Mouse (Mus musculus) limb, embryonic 11.5 days (tissue): Measurements from ENCODE around the gene Nebl. TPM values are rescaled to one million over a fixed set of nuclear protein-coding genes. Genes with fewer than 3 reads are reported as not detected.

Experiments used
- ATAC-seq: fragments of 200-750 bp; cut with Nextera tagmentation; 2 replicates; pipeline ENCODE4 v1.8.0; 2017; ENCODE audit warnings: low read depth; ENCODE audit not compliant: insufficient number of reproducible peaks, low FRiP score, low TSS enrichment
- DNase-seq: peaks from one replicate; pipeline ENCODE4 v3.0.0-alpha.2; 2015; ENCODE audit warnings: low spot score
- H3K27ac ChIP-seq: fragments of 300-500 bp; sonication (generic); replicated peaks from 2 replicates; pipeline ENCODE4 v1.5.1; 2014; ENCODE audit warnings: low read depth, mild to moderate bottlenecking, low read length
- H3K27me3 ChIP-seq: fragments of 300-500 bp; sonication (generic); 2 replicates; pipeline ENCODE4 v1.6.1; 2014; ENCODE audit warnings: mild to moderate bottlenecking, low read length, mixed read lengths; ENCODE audit not compliant: control insufficient read depth, insufficient read depth
- H3K36me3 ChIP-seq: fragments of 300-500 bp; sonication (generic); 2 replicates; pipeline ENCODE4 v1.6.1; 2014; ENCODE audit warnings: mild to moderate bottlenecking, low read length, moderate library complexity, mixed read lengths; ENCODE audit not compliant: control insufficient read depth, insufficient read depth
- H3K4me1 ChIP-seq: fragments of 300-500 bp; sonication (generic); 2 replicates; pipeline ENCODE4 v1.6.1; 2014; ENCODE audit warnings: low read length, mixed read lengths; ENCODE audit not compliant: control insufficient read depth, insufficient read depth
- H3K4me2 ChIP-seq: fragments of 300-500 bp; sonication (generic); 2 replicates; pipeline ENCODE4 v1.6.1; 2014; ENCODE audit warnings: low read depth, mild to moderate bottlenecking, moderate library complexity; ENCODE audit not compliant: severe bottlenecking
- H3K4me3 ChIP-seq: fragments of 300-500 bp; sonication (generic); 2 replicates; pipeline ENCODE4 v1.5.1; 2014; ENCODE audit warnings: low read depth, low read length
- H3K9ac ChIP-seq: fragments of 300-500 bp; sonication (generic); 2 replicates; pipeline ENCODE4 v1.6.1; 2014; ENCODE audit warnings: mild to moderate bottlenecking, low read length
- H3K9me3 ChIP-seq: fragments of 300-500 bp; sonication (generic); 2 replicates; pipeline ENCODE4 v1.6.1; 2016; ENCODE audit warnings: low read length; ENCODE audit not compliant: control insufficient read depth
- WGBS: fragments of 180-500 bp; shearing (Covaris S2); extraction: QIAGEN DNeasy Blood & Tissue Kit; methylation state at CpG from one replicate; pipeline ENCODE4 v1.1.7; 2014; 5-methylcytosine and 5-hydroxymethylcytosine counted together
- polyA plus RNA-seq: library from polyadenylated mRNA; unstranded; fragments of >200 nt; fragmentation: Nextera tagmentation; extraction: Ambion mirVana; gene quantifications from 2 replicates; pipeline ENCODE4 v1.2.1, GENCODE M21; 2014

The Nebl gene
- polyA plus RNA-seq, 1 experiment from 2014 or later = 4.8 TPM

DNA sequence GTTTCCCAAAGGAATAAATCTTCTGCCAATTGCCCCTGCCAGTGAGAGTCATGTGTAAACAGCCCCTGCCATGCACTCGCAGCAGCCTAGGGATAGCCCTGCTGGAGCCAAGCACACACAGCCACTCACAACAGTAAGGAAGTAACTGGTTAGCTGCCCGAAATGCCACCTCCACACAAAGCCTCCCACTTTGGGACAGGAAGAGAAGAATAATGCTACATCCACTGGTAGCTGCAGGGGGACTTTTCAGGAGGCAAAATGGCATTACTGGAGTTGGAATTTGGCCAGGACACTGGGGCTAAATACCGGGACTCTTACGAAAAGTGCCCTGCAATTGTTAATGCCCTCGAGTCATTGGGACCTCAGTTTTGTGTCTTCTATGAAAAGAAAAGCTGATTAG, 92.6 kb downstream of the Nebl start:
- DNase-seq = no peak
- no peaks in the 10 kb centered on the region; the same call in 1 of the 2 replicates for H3K9me3 ChIP-seq
- no peak overlapping the region for H3K9ac ChIP-seq
- no peaks in the 10 kb centered on the region for H3K27me3 ChIP-seq
- no peaks in the 10 kb centered on the region for H3K36me3 ChIP-seq
- no peak overlapping the region for H3K27ac ChIP-seq
- no peak overlapping the region for H3K4me2 ChIP-seq
- WGBS = 44% methylated on average over 5 of the region's 5 CpGs
- no peak for ATAC-seq
- H3K4me1 ChIP-seq = 0 out of 2 replicates have a peak, but pooled peaks cover 2% of the 10 kb centered on the region
- H3K4me3 ChIP-seq = no peak overlapping the region

DNA sequence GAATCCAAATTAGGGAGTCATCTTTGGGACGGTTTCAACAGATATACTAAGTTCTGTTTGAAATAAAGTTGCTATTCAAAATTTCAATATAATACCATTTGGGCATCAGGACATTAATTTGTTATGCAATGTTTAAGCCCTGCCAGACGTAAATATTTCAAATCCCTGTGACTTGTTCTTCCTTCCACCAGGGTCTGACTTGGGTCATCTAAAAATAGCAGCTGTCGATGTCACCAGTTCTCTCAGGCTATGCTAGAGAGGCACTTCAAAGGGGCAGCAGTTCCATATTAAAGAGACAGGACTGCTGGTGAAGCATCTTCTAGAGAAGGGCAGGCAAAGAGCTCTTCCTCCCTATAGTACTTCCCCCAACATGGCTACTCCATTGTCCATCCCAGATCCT, 107.3 kb downstream of the Nebl start:
- Histone ChIP-seq H3K4me1 (no peaks in the 10 kb centered on the region), H3K27ac (no peak overlapping the region), H3K9me3 (no peaks in the 10 kb centered on the region), H3K9ac (no peak overlapping the region), H3K36me3 (no peaks in the 10 kb centered on the region), H3K4me3 (no peak overlapping the region), H3K27me3 (no peaks in the 10 kb centered on the region), H3K4me2 (no peak overlapping the region)
- no peak for DNase-seq
- no peak for ATAC-seq
- 71% methylated on average over 3 of the region's 3 CpGs for WGBS

DNA sequence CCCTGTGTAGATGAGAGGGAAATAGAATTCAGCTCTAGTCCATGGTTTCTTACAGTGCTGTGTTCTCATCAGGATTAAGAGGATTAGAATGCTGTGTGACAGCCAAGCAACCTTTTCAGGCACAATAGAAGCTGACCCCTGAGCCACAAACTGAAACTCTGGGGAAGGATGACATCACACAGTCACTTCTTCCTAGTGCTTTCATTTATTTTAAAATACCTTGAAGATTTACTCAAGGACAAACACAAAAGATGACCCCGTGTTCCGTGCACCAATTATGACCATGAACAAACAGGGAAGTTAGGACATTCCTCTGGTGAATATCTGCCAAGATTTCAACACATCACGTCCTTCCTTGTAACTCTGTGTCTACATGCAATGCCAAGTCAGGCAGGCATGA, 121.0 kb downstream of the Nebl start:
- Histone ChIP-seq H3K4me2 (no peak overlapping the region), H3K9me3 (no peaks in the 10 kb centered on the region), H3K4me1 (no peaks in the 10 kb centered on the region), H3K27ac (no peak overlapping the region), H3K9ac (no peak overlapping the region), H3K27me3 (no peaks in the 10 kb centered on the region), H3K36me3 (no peaks in the 10 kb centered on the region), H3K4me3 (no peak overlapping the region)
- 82% methylated on average over 3 of the region's 3 CpGs for WGBS
- ATAC-seq (no peak), DNase-seq (no peak)

DNA sequence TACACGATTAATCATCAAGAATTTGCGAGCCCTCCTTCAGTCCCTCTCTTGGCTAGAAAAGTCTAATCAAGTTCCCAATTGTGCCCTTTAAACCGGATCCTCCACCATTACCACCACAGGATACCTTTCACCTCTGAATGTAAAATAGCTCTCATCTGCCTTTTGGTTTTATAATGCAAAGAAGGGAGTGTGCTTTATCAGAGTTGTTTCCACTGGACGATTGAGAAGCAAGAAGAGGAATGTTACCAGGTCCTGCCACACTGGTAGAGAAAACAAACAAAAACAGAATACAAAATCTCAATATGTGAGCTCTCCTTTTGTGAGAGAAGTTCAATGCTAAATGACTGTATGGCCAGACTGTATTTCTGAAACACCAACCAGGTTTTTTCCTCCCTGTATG, 127.7 kb downstream of the Nebl start:
- Histone ChIP-seq H3K4me1 (no peaks in the 10 kb centered on the region), H3K9ac (no peak overlapping the region), H3K36me3 (no peaks in the 10 kb centered on the region), H3K4me3 (no peak overlapping the region), H3K4me2 (no peak overlapping the region), H3K9me3 (no peaks in the 10 kb centered on the region), H3K27me3 (no peaks in the 10 kb centered on the region), H3K27ac (no peak overlapping the region)
- DNase-seq (no peak), ATAC-seq (no peak)
- 67% methylated on average over 4 of the region's 4 CpGs for WGBS

DNA sequence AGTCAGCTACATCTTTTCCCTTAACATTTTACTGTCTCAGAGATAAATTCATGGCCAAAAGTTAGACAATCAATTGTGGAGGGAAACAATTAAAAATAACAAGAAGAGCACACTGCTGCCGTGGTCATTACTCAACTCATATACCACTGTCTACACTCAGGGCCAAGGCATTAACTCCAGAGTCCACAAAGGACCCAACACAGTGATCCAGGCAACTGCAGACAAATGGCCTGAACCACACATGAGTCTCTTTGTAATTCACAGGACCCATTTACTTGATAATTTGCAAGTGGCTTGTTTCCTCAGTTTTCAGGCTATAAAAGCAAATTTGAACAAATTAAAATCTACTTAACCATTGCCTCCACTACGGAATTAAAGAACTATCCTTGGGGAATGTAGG, 130.6 kb downstream of the Nebl start:
- Histone ChIP-seq H3K36me3 (no peaks in the 10 kb centered on the region), H3K4me3 (no peak overlapping the region), H3K9ac (no peak overlapping the region), H3K9me3 (no peaks in the 10 kb centered on the region), H3K4me1 (no peaks in the 10 kb centered on the region), H3K4me2 (no peak overlapping the region), H3K27ac (no peak overlapping the region), H3K27me3 (no peaks in the 10 kb centered on the region)
- WGBS = 61% methylated on average over 2 of the region's 2 CpGs
- DNase-seq = no peak
- no peak for ATAC-seq

DNA sequence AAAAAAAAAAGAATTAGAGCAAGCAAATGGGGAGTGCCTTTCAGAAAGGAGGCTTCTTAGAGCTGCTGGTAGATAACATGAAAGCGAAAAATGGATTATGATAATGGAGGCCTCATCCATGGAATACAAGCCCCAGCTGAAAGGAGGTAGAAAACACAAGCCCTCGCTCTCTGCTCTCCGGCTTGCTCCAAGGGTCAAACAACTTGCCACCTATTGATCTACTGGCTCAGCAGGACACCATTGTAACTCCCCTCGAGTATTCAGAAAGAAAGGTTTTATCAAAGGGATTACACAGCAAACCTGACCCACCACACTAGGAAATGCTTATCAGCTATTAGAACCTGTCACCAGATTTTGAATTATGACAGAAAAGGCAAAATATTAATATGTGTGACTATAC, 131.4 kb downstream of the Nebl start:
- Histone ChIP-seq H3K9me3 (no peaks in the 10 kb centered on the region), H3K27me3 (no peaks in the 10 kb centered on the region), H3K4me2 (no peak overlapping the region), H3K9ac (no peak overlapping the region), H3K36me3 (no peaks in the 10 kb centered on the region), H3K27ac (no peak overlapping the region), H3K4me3 (no peak overlapping the region), H3K4me1 (no peaks in the 10 kb centered on the region)
- WGBS = 69% methylated on average over 4 of the region's 4 CpGs
- DNase-seq (no peak), ATAC-seq (no peak)

DNA sequence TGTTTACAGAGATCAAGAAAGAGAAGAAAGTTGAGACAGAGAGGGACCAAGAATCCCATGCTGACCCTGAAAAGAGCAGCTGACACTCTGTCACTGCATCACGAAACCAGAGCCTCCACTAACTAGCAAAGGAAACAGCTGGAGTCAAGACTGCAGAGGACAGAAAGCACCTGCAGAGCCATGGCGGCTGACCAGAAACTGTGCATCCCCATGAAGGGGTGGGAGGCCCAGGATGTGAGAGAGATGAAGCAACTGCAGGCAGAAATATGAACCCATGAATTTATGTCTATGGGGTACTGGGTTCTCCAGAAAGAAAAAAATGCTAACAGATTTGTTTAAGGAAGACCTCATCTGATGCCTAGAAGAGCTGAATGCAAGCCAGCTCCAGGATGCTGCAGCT, 133.3 kb downstream of the Nebl start:
- Histone ChIP-seq H3K9ac (no peak overlapping the region), H3K27ac (no peak overlapping the region), H3K4me1 (no peaks in the 10 kb centered on the region), H3K9me3 (no peaks in the 10 kb centered on the region), H3K4me3 (no peak overlapping the region), H3K27me3 (no peaks in the 10 kb centered on the region), H3K4me2 (no peak overlapping the region), H3K36me3 (no peaks in the 10 kb centered on the region)
- no peak for DNase-seq
- 26% methylated on average over 2 of the region's 2 CpGs for WGBS
- ATAC-seq = no peak

DNA sequence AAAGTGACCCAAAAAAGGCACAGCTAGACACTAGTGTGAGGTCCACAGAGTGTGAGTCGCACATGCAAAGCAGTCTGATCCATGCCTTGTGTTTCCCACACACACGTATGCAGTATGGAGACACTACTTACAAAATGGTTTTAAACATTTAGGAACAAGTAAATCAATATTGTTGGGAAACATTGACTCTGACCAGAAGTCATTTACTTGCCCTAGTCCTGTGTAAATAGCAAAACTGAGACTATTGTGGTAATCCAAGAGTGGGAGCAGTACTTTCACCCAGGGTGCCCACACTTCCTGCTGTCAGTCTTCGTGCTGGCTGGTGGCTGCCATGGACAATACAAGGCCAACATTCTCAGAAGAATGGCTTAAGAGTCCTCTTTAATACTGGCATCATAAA, 141.6 kb downstream of the Nebl start:
- no peaks in the 10 kb centered on the region for H3K4me1 ChIP-seq
- H3K36me3 ChIP-seq = no peaks in the 10 kb centered on the region
- no peaks in the 10 kb centered on the region for H3K9me3 ChIP-seq
- H3K27me3 ChIP-seq = no peaks in the 10 kb centered on the region
- no peak overlapping the region for H3K4me3 ChIP-seq
- DNase-seq (no peak), ATAC-seq (no peak)
- H3K27ac ChIP-seq = no peak overlapping the region
- no peak overlapping the region for H3K4me2 ChIP-seq
- no peak overlapping the region for H3K9ac ChIP-seq
- WGBS = 85% methylated on average over 3 of the region's 3 CpGs

DNA sequence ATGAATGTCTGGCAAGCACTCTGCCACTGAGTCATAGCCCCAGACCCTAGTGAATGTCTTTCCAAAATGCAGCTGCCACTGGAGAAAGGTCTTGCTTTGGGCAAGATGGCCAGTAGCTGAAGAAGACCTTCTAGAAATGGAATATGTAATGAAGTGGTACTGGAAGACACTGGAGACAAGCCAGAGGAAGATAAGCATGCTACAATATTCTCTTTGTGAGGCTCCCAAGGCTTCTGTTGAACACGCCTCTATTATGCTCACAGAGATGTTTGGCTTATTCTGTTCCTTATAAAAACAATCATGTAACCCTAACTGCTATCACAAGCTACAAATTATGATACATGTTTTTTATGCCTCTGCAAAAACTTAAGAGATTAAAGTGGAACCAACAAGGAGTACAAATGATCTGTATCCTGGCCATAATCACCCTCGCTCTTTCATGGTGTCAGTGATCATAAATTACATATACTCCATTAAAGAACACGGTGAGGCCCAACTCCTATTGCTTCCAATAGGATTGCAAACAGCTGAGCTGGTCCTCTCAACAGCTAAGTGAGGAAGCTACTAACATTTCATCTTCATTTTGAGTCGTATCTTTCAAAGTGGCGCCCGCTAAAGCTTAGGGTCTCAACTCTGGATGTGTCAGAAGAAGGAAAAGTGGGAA, 145.8 kb downstream of the Nebl start:
- no peak for ATAC-seq
- 69% methylated on average over 6 of the region's 6 CpGs for WGBS

More for the DNA sequence above, 145.8 kb downstream of the Nebl start:
- Histone ChIP-seq H3K36me3 (no peaks in the 10 kb centered on the region), H3K4me3 (no peak overlapping the region), H3K27me3 (no peaks in the 10 kb centered on the region), H3K27ac (no peak overlapping the region), H3K4me1 (no peaks in the 10 kb centered on the region), H3K4me2 (no peak overlapping the region), H3K9me3 (no peaks in the 10 kb centered on the region), H3K9ac (no peak overlapping the region)
- no peak for DNase-seq
